Mouse (Mus musculus) megakaryocyte-erythroid progenitor cell, adult 5-6 weeks (primary cell): ENCODE measurements around the gene Foxn1. TPM values are rescaled to one million over a fixed set of nuclear protein-coding genes. Genes with fewer than 3 reads are reported as not detected.

Experiments used
- ATAC-seq: replicated peaks from 2 replicates; pipeline ENCODE4 v1.8.0; 2016; ENCODE audit warnings: mild to moderate bottlenecking, inconsistent platforms; ENCODE audit not compliant: severe bottlenecking, poor library complexity, low FRiP score, low TSS enrichment
- total RNA-seq, 2 experiments: library from RNA; stranded (forward) in 1 of 2; stranded (reverse) in 1 of 2; fragments of 200-1000, 215-1000 nt in 1 of 2; fragments of >200 nt in 1 of 2; fragmentation: Nextera tagmentation in 1 of 2; gene quantifications; 2 replicates each; pipeline ENCODE4 v1.2.3; 2014 to 2017

Foxn1 gene
- total RNA-seq, 2 experiments from 2014 or later, result not detected

- ATAC-seq, result no peak
These were observed 15.7 kb upstream of the Foxn1 start for GRCm38 (mm10) chr11:78402062-78402461.

GRCm38 (mm10) chr11:78401469-78401868 lies 15.1 kb upstream of the Foxn1 start:
- ATAC-seq, result no peak

DNA sequence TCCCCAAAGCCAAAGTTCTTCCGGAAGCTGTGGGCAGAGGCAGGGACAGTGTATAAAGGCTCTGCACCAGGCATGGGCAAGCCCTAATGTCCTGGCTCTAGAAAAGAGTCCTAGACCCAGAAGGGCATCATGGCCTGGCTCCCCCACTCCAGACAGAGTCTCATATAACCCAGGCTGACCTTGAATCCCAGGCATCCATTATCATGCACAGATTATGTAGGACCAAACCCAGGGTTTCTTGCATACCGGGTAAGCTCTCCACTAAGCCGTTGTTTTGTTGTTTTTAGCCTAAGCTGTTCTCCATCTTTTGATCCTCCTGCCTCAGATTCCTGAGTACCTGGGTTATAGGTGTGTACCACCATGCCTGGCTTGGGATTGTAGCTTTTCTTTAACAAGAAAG lies 14.6 kb upstream of the Foxn1 start:
- ATAC-seq, result no peak

GRCm38 (mm10) chr11:78399680-78400079 lies 13.3 kb upstream of the Foxn1 start:
- ATAC-seq, result peak; percentile 66

- no peak for ATAC-seq
These were observed 11.9 kb upstream of the Foxn1 start for GRCm38 (mm10) chr11:78398212-78398611.

DNA sequence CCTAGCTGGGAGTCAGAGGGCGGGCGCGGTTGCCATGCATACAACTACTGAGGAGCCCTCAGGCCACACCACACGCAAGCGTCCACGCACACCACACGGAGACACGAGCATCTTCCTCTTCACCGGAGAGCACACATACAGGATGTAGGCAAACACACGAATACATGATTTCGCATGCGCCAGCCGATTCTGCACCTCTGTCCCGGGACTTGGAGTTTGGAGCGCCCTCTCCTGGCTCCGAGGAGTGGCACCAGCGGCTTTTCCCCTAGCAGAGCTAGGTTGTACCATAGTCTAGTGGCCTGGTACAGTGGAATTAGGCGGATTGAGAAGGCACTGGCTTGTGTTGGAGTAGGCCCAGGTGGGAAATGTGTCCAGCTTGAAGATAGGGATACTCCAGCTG lies 11.0 kb upstream of the Foxn1 start:
- ATAC-seq, result peak; percentile 67

DNA sequence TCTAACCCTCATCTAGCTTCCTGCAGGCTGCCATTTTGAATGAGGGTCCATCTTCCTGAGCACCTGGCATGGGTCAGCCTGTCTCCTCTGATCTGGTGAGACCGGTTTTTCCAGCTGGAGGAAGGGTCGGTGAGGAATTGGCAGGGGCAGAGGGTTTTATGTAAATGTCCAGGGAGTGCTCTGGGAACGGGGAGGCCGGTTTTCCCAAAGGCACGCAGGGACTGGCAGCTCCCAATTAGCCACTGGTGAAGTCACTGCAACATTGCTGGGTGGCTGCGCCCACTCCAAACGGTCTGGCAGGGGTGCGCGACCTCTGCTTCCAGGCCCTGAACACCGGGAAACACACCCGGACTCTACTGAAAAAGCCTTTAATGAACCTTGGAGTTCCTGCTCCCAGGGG lies 10.6 kb upstream of the Foxn1 start:
- ATAC-seq, result no peak

DNA sequence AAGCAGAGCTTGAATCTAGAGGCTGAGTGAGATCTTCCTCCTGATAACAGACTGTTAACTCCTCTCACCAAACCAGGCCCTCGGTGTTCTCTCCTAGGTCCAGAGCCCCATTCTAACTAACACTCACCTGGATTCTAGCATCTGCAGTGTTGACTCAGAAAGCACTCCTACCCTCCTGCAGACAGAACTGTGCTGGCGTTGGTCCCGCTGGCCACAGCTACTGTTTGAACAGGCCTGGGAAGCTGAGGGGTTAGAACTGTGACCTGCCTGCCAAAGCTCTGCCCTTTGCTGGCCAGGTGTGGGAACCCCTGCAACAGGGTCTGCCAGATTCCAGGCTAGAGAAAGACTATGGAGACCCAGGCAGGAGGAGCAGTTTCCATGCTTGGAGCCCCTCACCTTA lies 6.4 kb upstream of the Foxn1 start:
- ATAC-seq, result no peak

GRCm38 (mm10) chr11:78385776-78386175 lies 582 bp downstream of the Foxn1 start:
- no peak for ATAC-seq

- ATAC-seq, result no peak
These were observed 3.7 kb downstream of the Foxn1 start for GRCm38 (mm10) chr11:78382701-78383100.

GRCm38 (mm10) chr11:78382286-78382685 lies 4.1 kb downstream of the Foxn1 start:
- ATAC-seq, result no peak

DNA sequence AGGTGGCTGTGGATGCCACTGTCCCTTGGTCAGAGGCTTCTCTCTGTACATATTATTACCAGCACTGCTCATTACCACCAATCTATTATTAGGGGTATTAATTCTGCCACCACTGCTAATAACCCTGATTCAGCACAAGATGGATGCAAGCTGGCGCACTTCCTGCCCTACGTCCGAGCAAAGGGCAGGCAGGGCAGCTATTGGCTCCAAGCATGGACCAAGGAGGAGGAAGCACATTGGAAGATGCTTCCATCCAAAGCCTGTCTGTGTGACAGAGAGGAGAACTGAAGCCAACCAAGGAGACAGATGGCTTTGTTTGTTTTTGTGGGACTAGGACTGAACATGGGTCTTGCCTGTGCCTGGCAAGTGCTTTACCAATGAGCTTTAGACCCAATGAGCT lies 5.4 kb downstream of the Foxn1 start:
- no peak for ATAC-seq

- ATAC-seq, result no peak
These were observed 6.0 kb downstream of the Foxn1 start for GRCm38 (mm10) chr11:78380351-78380750.

GRCm38 (mm10) chr11:78377549-78378159 lies 8.7 kb downstream of the Foxn1 start:
- ATAC-seq, result no peak

GRCm38 (mm10) chr11:78374147-78374546 lies 12.2 kb downstream of the Foxn1 start:
- no peak for ATAC-seq

DNA sequence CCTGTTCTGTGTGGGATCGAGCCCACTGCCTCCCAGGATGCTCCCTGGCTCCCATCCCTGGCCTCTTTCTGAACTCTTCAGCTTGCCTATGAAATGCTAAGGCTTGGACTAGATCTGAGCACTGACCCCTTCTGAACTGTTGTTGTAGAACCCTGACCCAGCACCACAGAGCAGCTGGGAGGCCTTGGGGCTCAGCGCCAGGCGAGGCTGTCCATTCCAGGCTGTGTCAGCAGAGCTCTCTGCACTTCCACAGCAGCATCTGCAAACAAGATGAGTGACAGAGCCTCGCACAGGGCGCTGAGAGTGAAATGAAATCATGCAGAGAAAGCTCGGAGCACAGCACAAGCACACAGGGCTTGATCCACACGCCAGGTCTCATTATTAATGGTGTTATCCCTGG lies 13.7 kb downstream of the Foxn1 start:
- ATAC-seq, result no peak

DNA sequence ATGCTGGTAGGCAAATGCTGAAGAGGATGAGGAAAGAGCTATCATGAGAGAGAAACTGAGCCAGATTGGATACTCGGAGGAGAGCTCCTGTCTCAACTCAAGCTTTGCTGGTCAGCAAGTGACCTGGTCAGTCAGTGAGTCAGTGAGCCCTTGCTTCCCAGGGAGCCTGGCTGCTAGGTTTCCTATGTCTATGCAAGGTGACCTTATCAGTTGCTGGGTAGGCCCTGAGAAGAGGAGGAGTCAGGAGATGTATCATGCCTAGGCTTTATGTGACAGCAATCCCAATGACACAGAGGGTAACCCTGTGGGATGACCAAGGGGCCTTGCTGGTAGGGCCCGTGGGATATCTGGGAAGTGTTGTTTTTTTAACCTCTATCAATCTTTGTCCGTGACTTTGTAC lies 14.2 kb downstream of the Foxn1 start:
- ATAC-seq, result no peak

GRCm38 (mm10) chr11:78371711-78372110 lies 14.6 kb downstream of the Foxn1 start:
- no peak for ATAC-seq

DNA sequence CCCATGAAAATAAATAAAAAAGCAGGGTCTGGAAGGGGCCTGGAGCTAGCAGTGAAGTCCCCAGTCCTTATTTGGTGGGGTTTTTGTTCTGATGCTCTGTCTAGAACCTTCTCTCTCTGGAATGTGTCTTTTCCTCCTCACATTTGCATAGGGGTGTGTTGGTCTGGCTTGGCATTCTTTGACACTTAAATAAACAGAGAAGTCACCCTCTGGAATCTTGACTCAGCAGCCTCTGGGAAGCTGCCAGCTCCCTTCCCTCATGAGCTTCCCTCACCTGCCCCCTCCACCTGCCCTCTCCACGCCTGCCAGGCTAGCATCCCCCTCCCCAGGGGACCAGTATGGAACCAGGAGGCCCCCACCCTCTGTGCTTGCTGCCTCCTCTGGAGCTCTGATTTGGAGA lies 16.0 kb downstream of the Foxn1 start:
- ATAC-seq, result no peak

DNA sequence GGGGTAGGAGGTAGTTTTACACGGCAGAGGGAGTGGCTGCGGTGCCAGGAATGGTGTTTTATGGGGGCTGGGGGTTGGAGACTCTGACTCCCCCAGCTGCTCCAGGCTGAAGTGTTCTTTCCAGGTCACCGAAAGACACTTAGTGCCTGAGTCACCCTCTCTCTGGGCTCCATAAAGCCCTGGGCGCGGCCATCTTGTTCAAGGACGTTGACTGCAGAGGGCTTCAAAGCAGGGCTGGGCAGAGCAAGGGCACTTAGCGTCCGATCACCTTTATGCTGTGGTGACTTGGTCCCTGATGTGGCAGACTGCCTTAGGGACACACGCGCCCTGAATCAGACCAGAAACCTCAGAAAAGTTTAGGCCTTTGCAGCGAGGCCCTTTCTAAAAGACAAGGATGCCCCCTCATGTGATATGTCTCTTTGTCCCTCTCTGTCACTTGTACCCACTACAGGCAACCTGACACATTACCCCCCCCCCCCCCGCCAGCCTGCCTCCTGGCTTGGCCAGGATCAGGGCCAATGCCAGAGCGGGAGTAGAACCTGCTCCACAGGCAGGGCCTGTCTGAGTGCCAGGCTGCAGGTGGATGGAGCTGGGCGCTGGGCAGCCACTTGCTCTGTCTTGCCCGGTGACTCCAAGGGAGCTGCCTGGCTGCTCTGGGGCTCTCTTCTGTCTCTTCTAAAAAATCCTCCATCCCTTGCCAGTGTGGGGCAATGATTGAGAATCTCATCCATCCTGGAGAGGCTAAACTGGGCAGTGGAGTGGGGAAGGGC lies 18.7 kb downstream of the Foxn1 start:
- no peak for ATAC-seq

GRCm38 (mm10) chr11:78364103-78364502 lies 22.3 kb downstream of the Foxn1 start:
- no peak for ATAC-seq
